ENCODE assay signal across 23 mouse cellular contexts in the genomic region with DNA sequence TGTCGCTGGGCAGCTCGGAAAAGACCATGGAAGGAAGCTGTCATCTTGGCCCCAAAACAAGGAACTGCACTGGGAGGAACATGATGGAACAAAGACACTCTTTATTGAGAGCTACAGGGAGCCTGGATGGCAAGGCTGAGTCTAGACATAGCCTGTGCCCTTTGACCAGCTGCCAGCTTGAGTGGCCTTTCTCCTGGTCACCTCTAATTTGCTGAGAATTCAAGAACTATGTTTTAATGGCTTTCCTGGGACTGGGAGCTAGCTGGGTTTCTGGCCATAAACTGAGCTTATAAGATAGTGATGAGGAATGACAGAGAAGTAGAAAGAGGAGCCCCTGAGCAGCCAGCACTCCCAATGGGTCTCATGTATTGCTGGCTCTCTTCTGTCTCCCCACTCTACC. TPM values are rescaled to one million over a fixed set of nuclear protein-coding genes. Genes with fewer than 3 reads are reported as not detected.
DNase-seq lines count a peak whose midpoint lies in the region; ATAC-seq and TF ChIP-seq lines count a peak whose summit lies in the region.
"Had no signal": no experiment of that assay in that cellular context is flagged by ENCODE, and none has a peak within 500 bp of the region (broad histone marks: within the 10 kb centered on the region; RNA-seq: fewer than 3 reads in every experiment).

No protein-coding gene starts in this region.

- no peak for ATAC-seq in liver, postnatal 0 days
- ATAC-seq in liver, embryonic 12.5 days, result no peak
- no peak for ATAC-seq in intestine, embryonic 15.5 days
- no peak for ATAC-seq in stomach, embryonic 16.5 days (ENCODE audit: insufficient read depth, low FRiP score)
- no peak for ATAC-seq in erythroid progenitor cell, adult 5-6 weeks (replicated peaks; ENCODE audit: low FRiP score, poor library complexity, severe bottlenecking)
- ATAC-seq: forebrain, embryonic 16.5 days had no signal

- H3K27me3 ChIP-seq in liver, postnatal 0 days (ENCODE audit: insufficient read depth, low read length), result no peaks in the 10 kb centered on the region
- H3K27me3 ChIP-seq in liver, embryonic 12.5 days (replicated peaks), result peaks cover 32% of the 10 kb centered on the region
- H3K27me3 ChIP-seq in intestine, embryonic 15.5 days (replicated peaks), result no peaks in the 10 kb centered on the region
- H3K27me3 ChIP-seq in stomach, embryonic 16.5 days (ENCODE audit: control insufficient read depth, insufficient read depth, low read length), result no peaks in the 10 kb centered on the region

- peaks cover 22% of the 10 kb centered on the region for H3K4me1 ChIP-seq in liver, postnatal 0 days (ENCODE audit: insufficient read depth)
- H3K4me1 ChIP-seq in liver, embryonic 12.5 days, result peaks cover 15% of the 10 kb centered on the region
- H3K4me1 ChIP-seq in intestine, embryonic 15.5 days (replicated peaks), result peaks cover 21% of the 10 kb centered on the region; the same call in 1 of the 2 replicates
- H3K4me1 ChIP-seq in stomach, embryonic 16.5 days (ENCODE audit: control insufficient read depth, insufficient read depth, low read length), result peaks cover 17% of the 10 kb centered on the region

- DNase-seq in kidney, adult 9 months, result peak; percentile 54
- no peak for DNase-seq in kidney, adult 8-10 months
- no peak for DNase-seq in liver, postnatal 0 days
- no peak for DNase-seq in urinary bladder, postnatal 4 days (ENCODE audit: low spot score in 2 of 2)
- DNase-seq: adrenal gland, adult 8-10 months; adrenal gland, postnatal 36 days; cerebellum, adult 2 months; cerebellum, postnatal 10 days; gastrocnemius, postnatal 10 days; heart, adult 18-20 months; heart, postnatal 10 days had no signal

- 0 out of 2 replicates have a peak overlapping the region, but pooled peaks have one; percentile 16 for H3K9ac ChIP-seq in liver, postnatal 0 days (replicated peaks)
- no peak overlapping the region for H3K9ac ChIP-seq in liver, embryonic 12.5 days
- no peak overlapping the region for H3K9ac ChIP-seq in intestine, embryonic 15.5 days
- H3K9ac ChIP-seq in stomach, embryonic 16.5 days (ENCODE audit: low read length), result no peak overlapping the region
- H3K9ac ChIP-seq: embryonic facial prominence, embryonic 12.5 days; forebrain, embryonic 12.5 days; hindbrain, embryonic 13.5 days had no signal

- H3K4me3 ChIP-seq in liver, postnatal 0 days (ENCODE audit: low read depth, low read length), result no peak overlapping the region
- H3K4me3 ChIP-seq in liver, embryonic 12.5 days, result no peak overlapping the region
- H3K4me3 ChIP-seq in intestine, embryonic 15.5 days (replicated peaks), result no peak overlapping the region
- H3K4me3 ChIP-seq in stomach, embryonic 16.5 days (replicated peaks; ENCODE audit: low read length), result no peak overlapping the region
- H3K4me3 ChIP-seq: embryonic facial prominence, embryonic 12.5 days; forebrain, embryonic 12.5 days; heart, embryonic 10.5 days; hindbrain, embryonic 13.5 days had no signal

- no peaks in the 10 kb centered on the region for H3K9me3 ChIP-seq in liver, postnatal 0 days (ENCODE audit: low read length)
- no peaks in the 10 kb centered on the region for H3K9me3 ChIP-seq in liver, embryonic 12.5 days (replicated peaks)
- H3K9me3 ChIP-seq in intestine, embryonic 15.5 days, result no peaks in the 10 kb centered on the region
- H3K9me3 ChIP-seq in stomach, embryonic 16.5 days (replicated peaks; ENCODE audit: control insufficient read depth, low read length), result no peaks in the 10 kb centered on the region
- H3K9me3 ChIP-seq: embryonic facial prominence, embryonic 12.5 days; forebrain, embryonic 12.5 days; heart, embryonic 10.5 days; hindbrain, embryonic 13.5 days had no signal

- TF ChIP-seq EP300 in liver, postnatal 0 days (IDR thresholded peaks at IDR 0.05; ENCODE audit: low read depth), result no peak

- peak overlapping the region; percentile 70; the same call in 1 of the 2 replicates for H3K27ac ChIP-seq in liver, postnatal 0 days (ENCODE audit: low read depth)
- H3K27ac ChIP-seq in liver, embryonic 12.5 days, result no peak overlapping the region
- peak overlapping the region; percentile 76 for H3K27ac ChIP-seq in intestine, embryonic 15.5 days
- H3K27ac ChIP-seq in stomach, embryonic 16.5 days (ENCODE audit: low read length), result peak overlapping the region; percentile 4; the same call in 1 of the 2 replicates
- H3K27ac ChIP-seq: embryonic facial prominence, embryonic 12.5 days; forebrain, embryonic 12.5 days; heart, embryonic 10.5 days; hindbrain, embryonic 13.5 days had no signal

- peak overlapping the region; percentile 18; the same call in 1 of the 2 replicates for H3K4me2 ChIP-seq in liver, postnatal 0 days (ENCODE audit: low read depth, low read length)
- no peak overlapping the region for H3K4me2 ChIP-seq in liver, embryonic 12.5 days
- peak overlapping the region; percentile 33 for H3K4me2 ChIP-seq in intestine, embryonic 15.5 days (replicated peaks)
- no peak overlapping the region for H3K4me2 ChIP-seq in stomach, embryonic 16.5 days (ENCODE audit: low read depth, low read length)
- H3K4me2 ChIP-seq: embryonic facial prominence, embryonic 12.5 days; forebrain, embryonic 12.5 days; hindbrain, embryonic 13.5 days had no signal

- H3K36me3 ChIP-seq in liver, postnatal 0 days (replicated peaks; ENCODE audit: insufficient read depth, low read length), result peaks cover 4% of the 10 kb centered on the region
- H3K36me3 ChIP-seq in liver, embryonic 12.5 days, result no peaks in the 10 kb centered on the region
- no peaks in the 10 kb centered on the region for H3K36me3 ChIP-seq in intestine, embryonic 15.5 days
- H3K36me3 ChIP-seq in stomach, embryonic 16.5 days (ENCODE audit: control insufficient read depth, insufficient read depth, low read length), result no peaks in the 10 kb centered on the region
- H3K36me3 ChIP-seq: embryonic facial prominence, embryonic 12.5 days; forebrain, embryonic 12.5 days; heart, embryonic 10.5 days; hindbrain, embryonic 13.5 days had no signal

- 66% methylated on average over 2 of the region's 2 CpGs for WGBS in liver, postnatal 0 days (ENCODE audit: insufficient replicate concordance)
- WGBS in liver, embryonic 12.5 days (ENCODE audit: insufficient replicate concordance), result 67% methylated on average over 2 of the region's 2 CpGs
- 83% methylated on average over 2 of the region's 2 CpGs for WGBS in intestine, embryonic 15.5 days
- WGBS in stomach, embryonic 16.5 days, result 84% methylated on average over 2 of the region's 2 CpGs

- no peak for TF ChIP-seq CTCF in liver, postnatal 0 days (IDR thresholded peaks at IDR 0.05; ENCODE audit: low read depth)

RNA-seq across cellular contexts. Expression of gene Eps8l2, which starts 4.5 kb away (rescaled TPM):
- polyA plus RNA-seq in liver, postnatal 0 days (2015; fragmentation: Nextera tagmentation; extraction: Ambion mirVana), result 22.2 and 25.4 TPM in 2 replicates
- polyA plus RNA-seq in liver, embryonic 12.5 days (2016; fragmentation: Nextera tagmentation; extraction: Ambion mirVana), result 4.9 and 5.6 TPM in 2 replicates
- 117 and 133 TPM in 2 replicates for polyA plus RNA-seq in intestine, embryonic 15.5 days (2015; fragmentation: Nextera tagmentation; extraction: Ambion mirVana)
- polyA plus RNA-seq in stomach, embryonic 16.5 days (2015; fragmentation: Nextera tagmentation; extraction: Ambion mirVana), result 79.4 and 108 TPM in 2 replicates
- total RNA-seq in erythroid progenitor cell, adult 5-6 weeks (2015; ENCODE audit: low replicate concordance), result not detected in 2 replicates
- 1.4 TPM in 1 of 2 replicates, not detected in the other for total RNA-seq in erythroid progenitor cell, adult 5-6 weeks (2017; ENCODE audit: low replicate concordance)

RNA-seq across cellular contexts. Expression of gene Tmem80, which starts 15.7 kb away (rescaled TPM):
- 9.2 and 11.9 TPM in 2 replicates for polyA plus RNA-seq in liver, postnatal 0 days (2015; fragmentation: Nextera tagmentation; extraction: Ambion mirVana)
- polyA plus RNA-seq in liver, embryonic 12.5 days (2016; fragmentation: Nextera tagmentation; extraction: Ambion mirVana), result 24.3 and 24.8 TPM in 2 replicates
- 35.1 and 35.6 TPM in 2 replicates for polyA plus RNA-seq in intestine, embryonic 15.5 days (2015; fragmentation: Nextera tagmentation; extraction: Ambion mirVana)
- 35.9 and 36.5 TPM in 2 replicates for polyA plus RNA-seq in stomach, embryonic 16.5 days (2015; fragmentation: Nextera tagmentation; extraction: Ambion mirVana)
- total RNA-seq in erythroid progenitor cell, adult 5-6 weeks (2015; ENCODE audit: low replicate concordance), result 13.4 and 26.7 TPM in 2 replicates
- total RNA-seq in erythroid progenitor cell, adult 5-6 weeks (2017; ENCODE audit: low replicate concordance), result 8.3 and 8.6 TPM in 2 replicates

RNA-seq across cellular contexts. Expression of gene Deaf1, which starts 15.7 kb away (rescaled TPM):
- polyA plus RNA-seq in liver, postnatal 0 days (2015; fragmentation: Nextera tagmentation; extraction: Ambion mirVana), result 10.7 and 11.9 TPM in 2 replicates
- polyA plus RNA-seq in liver, embryonic 12.5 days (2016; fragmentation: Nextera tagmentation; extraction: Ambion mirVana), result 24.7 and 25.6 TPM in 2 replicates
- 63.1 and 63.5 TPM in 2 replicates for polyA plus RNA-seq in intestine, embryonic 15.5 days (2015; fragmentation: Nextera tagmentation; extraction: Ambion mirVana)
- 61.3 and 64.3 TPM in 2 replicates for polyA plus RNA-seq in stomach, embryonic 16.5 days (2015; fragmentation: Nextera tagmentation; extraction: Ambion mirVana)
- 46.5 and 55.8 TPM in 2 replicates for total RNA-seq in erythroid progenitor cell, adult 5-6 weeks (2015; ENCODE audit: low replicate concordance)
- total RNA-seq in erythroid progenitor cell, adult 5-6 weeks (2017; ENCODE audit: low replicate concordance), result 26.2 and 40.8 TPM in 2 replicates

RNA-seq across cellular contexts. Expression of gene Taldo1, which starts 48.8 kb away (rescaled TPM):
- 246 and 265 TPM in 2 replicates for polyA plus RNA-seq in liver, postnatal 0 days (2015; fragmentation: Nextera tagmentation; extraction: Ambion mirVana)
- 516 and 525 TPM in 2 replicates for polyA plus RNA-seq in liver, embryonic 12.5 days (2016; fragmentation: Nextera tagmentation; extraction: Ambion mirVana)
- 458 and 460 TPM in 2 replicates for polyA plus RNA-seq in intestine, embryonic 15.5 days (2015; fragmentation: Nextera tagmentation; extraction: Ambion mirVana)
- polyA plus RNA-seq in stomach, embryonic 16.5 days (2015; fragmentation: Nextera tagmentation; extraction: Ambion mirVana), result 399 and 400 TPM in 2 replicates
- 108 and 138 TPM in 2 replicates for total RNA-seq in erythroid progenitor cell, adult 5-6 weeks (2015; ENCODE audit: low replicate concordance)
- total RNA-seq in erythroid progenitor cell, adult 5-6 weeks (2017; ENCODE audit: low replicate concordance), result 354 and 496 TPM in 2 replicates

RNA-seq across cellular contexts. Expression of gene Drd4, which starts 51.4 kb away (rescaled TPM):
- not detected in 2 replicates for polyA plus RNA-seq in liver, postnatal 0 days (2015; fragmentation: Nextera tagmentation; extraction: Ambion mirVana)
- 0.04 and 0.07 TPM in 2 replicates for polyA plus RNA-seq in liver, embryonic 12.5 days (2016; fragmentation: Nextera tagmentation; extraction: Ambion mirVana)
- polyA plus RNA-seq in intestine, embryonic 15.5 days (2015; fragmentation: Nextera tagmentation; extraction: Ambion mirVana), result 0.35 and 0.40 TPM in 2 replicates
- polyA plus RNA-seq in stomach, embryonic 16.5 days (2015; fragmentation: Nextera tagmentation; extraction: Ambion mirVana), result 0.18 TPM in 1 of 2 replicates, not detected in the other
- not detected in 2 replicates for total RNA-seq in erythroid progenitor cell, adult 5-6 weeks (2015; ENCODE audit: low replicate concordance)
- total RNA-seq in erythroid progenitor cell, adult 5-6 weeks (2017; ENCODE audit: low replicate concordance), result not detected in 2 replicates
- total RNA-seq: CH12.LX; heart, adult 18-20 months; heart, postnatal 10 days; hematopoietic stem cell, adult 5-6 weeks had no signal
- polyA plus RNA-seq: heart, embryonic 14.5 days had no signal

Comparison
In these comparisons a context has a peak if more than half of its experiments do, and no peak if none do; other contexts are left out.
1. H3K4me2 ChIP-seq: peak in liver, postnatal 0 days (single experiment) and intestine, embryonic 15.5 days (single experiment); none in liver, embryonic 12.5 days (single experiment) and stomach, embryonic 16.5 days (single experiment).